Mouse (Mus musculus): ENCODE data around the gene Tm4sf4.

DNA sequence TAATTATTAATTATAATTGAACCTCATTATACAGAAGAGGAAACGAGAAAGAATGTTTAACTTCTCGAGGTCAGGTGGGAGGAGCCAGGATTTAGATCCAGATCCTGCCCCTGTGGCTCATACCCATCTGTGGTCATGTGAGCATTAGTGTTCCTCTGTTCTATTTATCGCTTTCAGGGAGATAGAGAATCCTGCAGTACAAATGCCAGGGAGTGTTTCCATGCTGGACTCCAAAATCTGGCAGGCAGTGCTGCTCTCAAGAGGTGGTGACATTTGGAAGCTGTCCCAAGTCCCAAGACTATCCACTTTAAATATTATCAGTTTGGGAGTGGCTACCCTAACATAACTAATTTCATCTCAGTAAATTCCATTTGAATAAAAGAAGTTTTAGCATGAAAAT lies 6.6 kb downstream of the Tm4sf4 start:
- TF ChIP-seq CTCF (IDR thresholded peaks at IDR 0.05; ENCODE audit: borderline replicate concordance, insufficient read depth, low read length) (no peak), POLR2A (IDR thresholded peaks at IDR 0.05; ENCODE audit: low read depth, low read length) (no peak)
